Comparison of ENCODE assay signal across 24 mouse cellular contexts in genomic region chr4:138172686-138173085, GRCm38 (mm10).
"Had no signal": no experiment of that assay in that cellular context is flagged by ENCODE, and none has a peak within 500 bp of the region (broad histone marks: within the 10 kb centered on the region; RNA-seq: fewer than 3 reads in every experiment).

No protein-coding gene starts in this region.

- H3K4me1 ChIP-seq: hindbrain, embryonic 13.5 days; hindbrain, embryonic 15.5 days; kidney, embryonic 15.5 days; limb, embryonic 10.5 days; limb, embryonic 12.5 days had no signal

- DNase-seq: gastrocnemius, postnatal 14 days; gastrocnemius, postnatal 36 days; heart, adult 18-20 months; heart, postnatal 10 days; heart, postnatal 4 days; kidney, adult 11 months; kidney, adult 2 months; kidney, adult 9 months; kidney, postnatal 14 days; kidney, postnatal 36 days; liver; liver, embryonic 13.5 days had no signal

- H3K9me3 ChIP-seq: heart, embryonic 10.5 days; heart, embryonic 12.5 days; hindbrain, embryonic 13.5 days; hindbrain, embryonic 15.5 days; kidney, embryonic 15.5 days; limb, embryonic 10.5 days; limb, embryonic 12.5 days; liver, embryonic 13.5 days had no signal

- H3K9ac ChIP-seq: heart, embryonic 12.5 days; hindbrain, embryonic 13.5 days; hindbrain, embryonic 15.5 days; kidney, embryonic 15.5 days; limb, embryonic 12.5 days; liver, embryonic 13.5 days had no signal

- ATAC-seq: hindbrain, postnatal 0 days had no signal

- H3K4me2 ChIP-seq: heart, embryonic 12.5 days; hindbrain, embryonic 13.5 days; hindbrain, embryonic 15.5 days; kidney, embryonic 15.5 days; limb, embryonic 12.5 days; liver, embryonic 11.5 days; liver, embryonic 13.5 days had no signal

- H3K27me3 ChIP-seq: heart, embryonic 12.5 days; hindbrain, embryonic 13.5 days; hindbrain, embryonic 15.5 days; kidney, embryonic 15.5 days; limb, embryonic 12.5 days; liver, embryonic 13.5 days had no signal

- H3K27ac ChIP-seq: heart, embryonic 10.5 days; hindbrain, embryonic 13.5 days; hindbrain, embryonic 15.5 days; hindbrain, postnatal 0 days; kidney, embryonic 15.5 days; kidney, postnatal 0 days; layer of hippocampus, adult 2 months; left cerebral cortex, adult 2 months; limb, embryonic 10.5 days; limb, embryonic 12.5 days; liver, embryonic 13.5 days had no signal

- H3K4me3 ChIP-seq: heart, embryonic 10.5 days; heart, embryonic 12.5 days; hindbrain, embryonic 13.5 days; hindbrain, embryonic 15.5 days; kidney, embryonic 15.5 days; layer of hippocampus, adult 2 months; left cerebral cortex, adult 2 months; limb, embryonic 10.5 days; limb, embryonic 12.5 days; liver, embryonic 13.5 days had no signal
